Mouse (Mus musculus) spleen, adult 12 weeks (tissue): Measurements from ENCODE around the gene Filip1l.

Source experiments
- DNase-seq: peaks from one replicate; pipeline ENCODE4 v3.0.0; 2022; ENCODE audit warnings: low spot score

Filip1l gene

DNA sequence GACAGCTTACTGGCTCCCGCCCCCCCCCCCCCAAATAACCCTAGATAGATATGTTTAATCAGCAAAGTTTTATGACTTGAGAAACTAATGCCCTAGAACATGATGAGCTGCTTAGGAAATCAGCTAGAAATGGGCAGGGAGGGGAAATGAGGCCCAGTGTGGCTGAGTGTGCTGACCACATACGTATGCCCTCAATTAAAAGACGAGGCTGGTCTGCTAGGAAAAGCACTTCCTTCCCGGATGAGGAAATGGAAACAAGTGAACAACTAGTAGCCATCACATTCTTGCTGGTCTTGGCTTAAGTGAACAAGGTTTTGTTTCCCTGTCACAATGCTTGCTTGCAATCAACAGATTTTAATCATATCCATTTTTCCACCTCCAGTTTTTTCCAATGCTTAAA lies 177.7 kb downstream of the Filip1l start:
- no peak for DNase-seq

GRCm38 (mm10) chr16:57532081-57532493 lies 179.2 kb downstream of the Filip1l start:
- DNase-seq, result no peak

DNA sequence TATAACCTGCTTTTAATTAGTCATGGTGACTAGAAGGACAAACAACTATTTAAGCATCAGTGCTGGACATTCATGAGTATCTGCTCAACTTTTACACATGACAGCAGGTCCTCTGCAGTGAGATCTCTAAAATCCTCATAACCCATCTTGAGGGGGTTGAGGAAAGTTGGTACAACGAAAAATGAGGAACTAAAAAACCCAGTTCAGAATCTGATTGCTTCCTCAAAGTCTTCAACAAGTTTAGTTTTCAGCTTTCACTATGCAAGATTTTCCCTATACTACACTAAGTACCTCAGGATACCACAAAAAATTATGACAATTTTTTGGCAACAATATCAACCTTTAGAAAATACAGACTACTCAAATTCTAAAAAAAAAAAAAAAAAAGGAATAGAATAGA lies 181.5 kb downstream of the Filip1l start:
- no peak for DNase-seq

- no peak for DNase-seq
Measured at GRCm38 (mm10) chr16:57534811-57535210, 181.9 kb downstream of the Filip1l start.

DNA sequence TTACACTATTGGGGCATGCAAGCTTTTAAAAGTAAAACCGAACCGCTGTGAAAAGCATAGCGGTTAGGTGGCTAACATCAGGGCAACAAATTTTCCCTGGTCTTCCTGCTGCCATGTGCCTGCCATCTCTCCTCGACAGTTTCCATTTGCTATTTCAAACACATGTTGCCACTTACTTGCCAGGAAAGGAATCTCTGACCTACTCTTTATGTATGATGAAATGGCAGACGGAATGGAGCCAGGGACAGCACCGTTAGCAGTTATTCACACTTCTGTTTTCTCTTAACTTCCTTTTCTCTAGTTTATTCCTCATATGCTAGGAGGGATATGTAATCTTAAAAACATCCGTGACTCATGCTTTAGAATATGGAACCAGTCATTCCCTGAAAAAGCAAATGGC lies 183.6 kb downstream of the Filip1l start:
- no peak for DNase-seq

- DNase-seq, result no peak
Measured at GRCm38 (mm10) chr16:57543243-57543642, 190.3 kb downstream of the Filip1l start.

DNA sequence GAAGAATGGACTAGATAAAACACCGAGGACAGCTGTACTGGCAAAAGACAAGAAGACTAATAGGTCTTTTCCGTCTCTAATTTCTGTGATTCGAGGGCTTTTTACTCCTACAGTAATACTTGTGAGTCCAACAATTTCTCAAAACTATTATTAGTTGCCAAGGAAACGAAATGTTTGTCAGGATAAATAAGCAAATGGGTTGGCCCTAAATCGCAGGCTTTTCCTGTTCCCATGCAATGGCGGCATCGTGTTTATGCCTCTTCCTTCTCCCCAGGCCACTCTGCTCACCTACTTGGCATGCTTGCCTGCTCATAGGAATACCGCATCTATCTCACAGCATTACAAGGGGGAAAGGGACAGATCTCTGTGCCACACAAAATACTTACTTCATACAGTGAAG lies 191.5 kb downstream of the Filip1l start:
- no peak for DNase-seq

DNA sequence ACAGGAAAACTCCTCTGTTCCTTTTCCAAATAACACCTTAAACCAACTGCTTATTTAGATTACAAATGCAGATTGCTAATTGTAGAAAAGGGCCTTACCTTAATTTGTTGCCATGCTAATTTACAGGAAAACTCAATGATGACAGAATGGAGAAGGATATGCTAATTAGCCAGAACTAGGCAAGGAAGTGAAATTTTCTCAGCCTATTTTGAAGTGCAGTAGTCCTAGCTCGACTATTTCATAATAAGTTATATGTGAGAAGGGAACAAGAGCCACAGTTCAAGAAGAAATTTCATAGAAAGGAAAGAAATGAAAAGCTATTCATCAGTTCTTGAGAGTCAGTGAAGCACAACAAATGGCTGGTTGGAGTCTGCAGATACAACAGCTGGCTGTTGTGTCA lies 193.5 kb downstream of the Filip1l start:
- no peak for DNase-seq

- no peak for DNase-seq
Measured at GRCm38 (mm10) chr16:57548608-57549007, 195.7 kb downstream of the Filip1l start.

DNA sequence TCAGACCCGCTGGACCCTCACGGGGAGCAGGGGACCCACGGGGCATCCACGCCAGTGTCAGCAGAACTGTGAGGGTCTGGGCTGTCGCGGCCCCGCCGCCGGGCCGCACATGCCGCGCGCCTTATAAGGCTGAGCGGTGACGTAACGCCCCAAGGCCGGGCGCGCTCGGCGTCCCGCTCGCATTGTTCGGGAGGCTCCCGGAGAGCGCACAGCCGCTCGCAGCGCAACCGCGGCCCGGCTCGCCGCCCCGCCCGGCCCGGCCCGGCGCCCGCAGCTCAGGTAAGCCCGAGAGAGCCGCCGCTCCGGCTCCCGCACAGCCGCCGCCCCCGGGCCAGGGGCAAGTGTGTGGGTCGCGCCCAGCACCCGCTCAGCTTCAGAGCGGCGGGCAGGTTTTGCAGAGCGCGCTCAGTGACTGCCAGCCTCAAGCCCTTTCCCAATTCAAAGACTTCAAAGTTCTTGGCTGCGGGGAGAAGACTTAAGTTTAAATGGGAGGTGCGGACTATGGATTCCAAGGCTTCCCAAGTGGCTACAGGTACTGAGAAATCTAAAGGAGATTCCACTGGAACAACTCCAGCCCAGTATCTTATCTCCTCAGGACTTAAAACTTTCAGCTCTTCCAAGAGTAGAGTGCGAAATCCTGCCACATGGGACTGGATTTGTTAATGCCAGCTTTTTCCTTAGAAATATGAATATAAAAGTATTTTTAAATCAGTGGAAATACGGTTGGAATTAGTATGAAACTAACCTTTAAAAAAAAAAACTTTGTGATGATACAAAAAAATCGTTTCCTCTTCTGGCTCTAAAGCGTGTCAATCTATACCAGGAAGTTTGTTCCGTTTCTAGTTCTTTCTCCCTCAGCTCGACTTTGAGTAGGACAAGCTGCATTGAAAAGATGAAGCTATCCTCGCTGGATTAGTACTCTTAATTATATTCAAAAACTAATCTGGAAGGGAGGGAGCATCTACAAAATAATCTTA lies 196.5 kb downstream of the Filip1l start:
- DNase-seq, result peak; percentile 33

DNA sequence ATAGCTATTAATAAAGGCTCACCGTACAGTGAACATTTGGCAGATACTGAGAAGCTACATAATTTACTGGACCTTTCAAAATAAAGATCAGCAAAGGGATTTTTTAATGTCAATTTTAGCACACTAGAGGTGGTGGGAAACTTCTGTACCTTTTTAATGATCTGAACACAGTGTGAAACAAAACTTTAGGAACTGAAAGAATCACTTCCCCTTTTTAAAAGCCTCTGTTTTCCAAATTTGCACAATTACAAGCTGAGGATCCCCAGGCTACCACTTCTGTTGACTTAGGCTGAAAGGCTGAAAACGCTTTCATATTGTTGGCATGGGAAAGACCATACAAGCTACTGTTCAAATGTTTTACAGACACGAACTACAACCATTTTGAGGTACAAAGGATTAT lies 197.2 kb downstream of the Filip1l start:
- no peak for DNase-seq

GRCm38 (mm10) chr16:57550817-57551216 lies 197.9 kb downstream of the Filip1l start:
- DNase-seq, result no peak

- no peak for DNase-seq
Measured at GRCm38 (mm10) chr16:57551617-57552016, 198.7 kb downstream of the Filip1l start.

DNA sequence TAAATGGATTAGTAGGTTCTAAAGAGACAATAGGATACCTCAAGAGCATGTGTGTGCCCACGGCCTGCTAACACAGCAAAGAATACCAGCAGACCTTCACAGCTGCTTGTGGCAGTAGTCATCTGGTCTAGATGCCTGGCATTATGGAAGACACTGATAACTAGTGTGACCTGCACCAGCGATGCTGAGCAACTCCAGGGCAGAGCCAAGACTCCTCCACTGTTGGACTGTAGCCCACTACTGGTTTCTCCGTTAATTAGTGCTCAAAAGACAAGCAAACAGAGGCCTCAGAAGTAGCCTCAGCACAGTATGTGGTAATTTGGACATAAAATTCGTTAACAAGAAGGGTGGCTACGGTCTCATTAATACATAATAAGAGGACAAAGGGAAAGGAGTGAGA lies 199.8 kb downstream of the Filip1l start:
- DNase-seq, result no peak

- no peak for DNase-seq
Measured at GRCm38 (mm10) chr16:57553235-57553634, 200.3 kb downstream of the Filip1l start.

DNA sequence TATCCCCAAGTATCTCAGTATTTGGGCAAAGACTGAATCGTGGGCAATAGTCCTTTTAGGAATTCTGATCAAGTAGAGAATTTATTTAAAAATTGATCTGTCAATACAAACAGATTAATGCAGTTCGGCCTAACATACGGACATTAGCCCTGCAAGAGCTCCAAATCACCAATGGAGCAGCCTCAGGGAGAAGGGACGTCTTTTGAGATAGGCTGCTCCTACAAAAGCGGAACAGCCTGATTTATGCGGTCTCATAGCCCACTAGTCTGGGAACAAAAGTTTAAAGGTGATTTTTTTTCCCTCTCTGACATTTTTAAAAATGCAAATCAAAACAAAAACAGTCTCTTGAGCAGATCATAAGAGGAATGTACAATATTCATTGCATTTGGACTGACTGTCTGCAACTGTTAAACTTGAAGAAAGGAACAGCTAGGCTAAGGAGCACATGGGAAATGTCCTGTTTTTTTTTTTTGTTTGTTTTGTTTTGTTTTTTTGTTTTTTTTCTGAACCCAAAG lies 202.1 kb downstream of the Filip1l start:
- no peak for DNase-seq

- no peak for DNase-seq
Measured at GRCm38 (mm10) chr16:57555667-57556066, 202.8 kb downstream of the Filip1l start.

DNA sequence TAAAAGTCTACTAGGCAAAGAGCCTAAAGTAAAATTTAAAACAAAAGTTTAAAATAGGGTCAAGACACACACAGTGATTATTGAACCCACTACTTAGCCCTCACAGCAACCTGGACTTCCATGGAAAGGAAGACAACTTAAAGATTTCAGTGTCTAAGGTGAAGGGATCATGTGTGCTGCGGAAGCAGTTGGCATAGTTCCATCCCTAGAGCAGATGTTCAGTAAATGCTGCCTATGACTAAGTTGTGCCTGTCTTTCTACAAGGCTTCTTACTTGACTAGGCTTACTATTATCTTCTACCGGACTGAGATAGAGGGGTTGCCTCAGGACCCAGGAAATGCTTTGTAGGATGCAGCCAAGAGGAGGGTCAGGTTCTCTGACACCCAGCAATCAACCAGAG lies 203.4 kb downstream of the Filip1l start:
- DNase-seq, result no peak

GRCm38 (mm10) chr16:57558258-57558657 lies 205.4 kb downstream of the Filip1l start:
- DNase-seq, result no peak

- DNase-seq, result no peak
Measured at GRCm38 (mm10) chr16:57560185-57560584, 207.3 kb downstream of the Filip1l start.

DNA sequence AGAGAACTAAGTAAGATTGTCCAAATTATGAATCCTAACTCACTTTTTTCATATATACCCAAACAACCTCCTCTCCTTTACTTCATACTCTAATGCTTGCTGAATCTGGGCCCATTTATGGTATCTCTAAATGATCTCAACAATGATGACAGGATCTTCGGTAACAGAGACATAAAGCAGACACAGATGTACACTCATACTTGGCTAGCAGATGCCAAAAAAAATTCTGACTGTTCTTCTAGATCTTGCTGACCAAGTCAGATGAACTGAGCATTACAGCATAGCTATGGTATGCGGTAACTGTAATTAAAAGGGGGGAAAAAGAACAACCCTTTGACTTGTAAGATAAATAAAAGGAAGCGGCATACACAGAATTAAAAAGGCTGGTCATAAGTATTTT lies 210.6 kb downstream of the Filip1l start:
- no peak for DNase-seq

- no peak for DNase-seq
Measured at GRCm38 (mm10) chr16:57564807-57565206, 211.9 kb downstream of the Filip1l start.

GRCm38 (mm10) chr16:57566215-57566614 lies 213.3 kb downstream of the Filip1l start:
- no peak for DNase-seq
